Mouse (Mus musculus) hindbrain, postnatal 0 days (tissue): Measurements from ENCODE around the gene Mboat1. TPM values are rescaled to one million over a fixed set of nuclear protein-coding genes. Genes with fewer than 3 reads are reported as not detected.

Experiments
- ATAC-seq: fragments of 200-750 bp; cut with Nextera tagmentation; 2 replicates; pipeline ENCODE4 v1.8.0; 2017; ENCODE audit warnings: mild to moderate bottlenecking, moderate TSS enrichment, moderate library complexity
- DNase-seq: peaks from one replicate; pipeline ENCODE4 v3.0.0-alpha.2; 2015; ENCODE audit warnings: low spot score
- H3K27ac ChIP-seq: fragments of 300-500 bp; sonication (generic); 2 replicates; pipeline ENCODE4 v1.5.1; 2014; ENCODE audit warnings: mild to moderate bottlenecking
- H3K27me3 ChIP-seq: fragments of 300-500 bp; sonication (generic); 2 replicates; pipeline ENCODE4 v1.6.1; 2014; ENCODE audit warnings: low read length, mixed read lengths; ENCODE audit not compliant: insufficient read depth
- H3K36me3 ChIP-seq: fragments of 300-500 bp; sonication (generic); 2 replicates; pipeline ENCODE4 v1.6.1; 2014; ENCODE audit warnings: low read length, mixed read lengths; ENCODE audit not compliant: insufficient read depth
- H3K4me1 ChIP-seq: fragments of 300-500 bp; sonication (generic); 2 replicates; pipeline ENCODE4 v1.6.1; 2014; ENCODE audit warnings: antibody characterized with exemption, low read length, mixed read lengths; ENCODE audit not compliant: insufficient read depth
- H3K4me2 ChIP-seq: fragments of 300-500 bp; sonication (generic); 2 replicates; pipeline ENCODE4 v1.6.1; 2014; ENCODE audit warnings: low read depth, mild to moderate bottlenecking, low read length, moderate library complexity, mixed read lengths
- H3K4me3 ChIP-seq: fragments of 300-500 bp; sonication (generic); 2 replicates; pipeline ENCODE4 v1.5.1; 2014; ENCODE audit warnings: low read length
- H3K9ac ChIP-seq: fragments of 300-500 bp; sonication (generic); replicated peaks from 2 replicates; pipeline ENCODE4 v1.6.1; 2014; ENCODE audit warnings: mild to moderate bottlenecking, low read length, moderate library complexity, mixed read lengths
- H3K9me3 ChIP-seq: fragments of 300-500 bp; sonication (generic); 2 replicates; pipeline ENCODE4 v1.6.1; 2016; ENCODE audit warnings: low read length, mixed read lengths
- CTCF ChIP-seq: IDR thresholded peaks from 2 replicates; pipeline ENCODE4 v1.5.1; 2016; ENCODE audit warnings: antibody characterized with exemption, control low read depth, low read depth
- WGBS: fragments of 180-500 bp; shearing (Covaris S2); extraction: QIAGEN DNeasy Blood & Tissue Kit; methylation state at CpG from one replicate; pipeline ENCODE4 v1.1.7; 2014; 5-methylcytosine and 5-hydroxymethylcytosine counted together
- polyA plus RNA-seq: library from polyadenylated mRNA; unstranded; fragments of >200 nt; fragmentation: Nextera tagmentation; extraction: Ambion mirVana; gene quantifications from 2 replicates; pipeline ENCODE4 v1.2.1, GENCODE M21; 2015
- total RNA-seq: library from RNA; depleted of rRNA; stranded (reverse); fragments of >200 nt; gene quantifications from 2 replicates; pipeline ENCODE4 v1.2.3, GENCODE M21; 2014

Mboat1 gene
- total and polyA plus RNA-seq, 2 experiments from 2014 or later: 1.4 to 3.6 TPM

DNA sequence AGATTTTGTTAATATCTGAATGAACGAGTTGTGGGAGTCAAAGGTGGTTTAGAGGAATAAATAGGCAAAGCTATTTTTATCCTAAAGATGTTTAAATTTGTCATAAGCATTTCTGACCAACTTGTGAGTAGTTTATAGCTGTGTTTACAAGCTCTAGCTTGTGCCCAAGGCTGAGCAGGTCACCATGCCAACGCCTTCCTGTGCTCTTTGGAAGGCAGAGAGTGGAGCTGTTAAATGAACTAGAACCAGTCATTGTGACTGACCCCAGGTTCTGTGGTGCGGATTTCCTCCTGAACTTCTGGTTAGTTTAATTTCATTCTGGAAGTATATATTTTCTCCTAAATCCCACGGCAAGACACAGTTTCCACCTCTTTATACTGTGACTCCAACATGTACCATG lies 23.3 kb downstream of the Mboat1 start:
- DNase-seq (no peak), ATAC-seq (no peak)
- no peak overlapping the region for H3K4me3 ChIP-seq
- no peak for TF ChIP-seq CTCF
- H3K9ac ChIP-seq: no peak overlapping the region
- H3K36me3 ChIP-seq: no peaks in the 10 kb centered on the region
- no peaks in the 10 kb centered on the region for H3K27me3 ChIP-seq
- H3K4me2 ChIP-seq: no peak overlapping the region
- 74% methylated on average over 4 of the region's 4 CpGs for WGBS
- no peak overlapping the region for H3K27ac ChIP-seq
- no peaks in the 10 kb centered on the region for H3K4me1 ChIP-seq
- no peaks in the 10 kb centered on the region for H3K9me3 ChIP-seq

DNA sequence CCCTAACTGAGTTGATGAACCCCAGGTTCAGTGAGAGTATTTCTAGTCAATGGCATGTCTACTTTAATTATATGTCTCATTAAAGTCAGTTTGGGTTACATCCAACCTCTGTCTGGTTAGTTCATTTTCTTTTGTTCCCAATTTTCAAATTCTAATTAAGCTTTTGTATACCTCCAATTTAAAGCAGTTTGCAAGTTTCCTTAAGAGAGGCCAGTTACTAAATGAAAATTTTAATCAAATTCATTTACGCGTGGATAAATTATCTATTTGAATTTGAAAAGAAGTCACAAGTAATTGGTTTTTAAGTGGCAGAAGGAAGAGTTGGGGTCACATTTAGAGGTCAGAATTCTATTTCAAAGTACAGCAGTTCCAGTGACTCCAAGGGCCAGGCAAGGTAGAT lies 27.2 kb downstream of the Mboat1 start:
- Histone ChIP-seq H3K36me3 (no peaks in the 10 kb centered on the region), H3K4me1 (no peaks in the 10 kb centered on the region), H3K27ac (no peak overlapping the region), H3K9me3 (no peaks in the 10 kb centered on the region), H3K4me2 (no peak overlapping the region), H3K4me3 (no peak overlapping the region), H3K27me3 (no peaks in the 10 kb centered on the region), H3K9ac (no peak overlapping the region)
- TF ChIP-seq CTCF: no peak
- no peak for ATAC-seq
- no peak for DNase-seq
- WGBS: 85% methylated on average over 2 of the region's 2 CpGs

DNA sequence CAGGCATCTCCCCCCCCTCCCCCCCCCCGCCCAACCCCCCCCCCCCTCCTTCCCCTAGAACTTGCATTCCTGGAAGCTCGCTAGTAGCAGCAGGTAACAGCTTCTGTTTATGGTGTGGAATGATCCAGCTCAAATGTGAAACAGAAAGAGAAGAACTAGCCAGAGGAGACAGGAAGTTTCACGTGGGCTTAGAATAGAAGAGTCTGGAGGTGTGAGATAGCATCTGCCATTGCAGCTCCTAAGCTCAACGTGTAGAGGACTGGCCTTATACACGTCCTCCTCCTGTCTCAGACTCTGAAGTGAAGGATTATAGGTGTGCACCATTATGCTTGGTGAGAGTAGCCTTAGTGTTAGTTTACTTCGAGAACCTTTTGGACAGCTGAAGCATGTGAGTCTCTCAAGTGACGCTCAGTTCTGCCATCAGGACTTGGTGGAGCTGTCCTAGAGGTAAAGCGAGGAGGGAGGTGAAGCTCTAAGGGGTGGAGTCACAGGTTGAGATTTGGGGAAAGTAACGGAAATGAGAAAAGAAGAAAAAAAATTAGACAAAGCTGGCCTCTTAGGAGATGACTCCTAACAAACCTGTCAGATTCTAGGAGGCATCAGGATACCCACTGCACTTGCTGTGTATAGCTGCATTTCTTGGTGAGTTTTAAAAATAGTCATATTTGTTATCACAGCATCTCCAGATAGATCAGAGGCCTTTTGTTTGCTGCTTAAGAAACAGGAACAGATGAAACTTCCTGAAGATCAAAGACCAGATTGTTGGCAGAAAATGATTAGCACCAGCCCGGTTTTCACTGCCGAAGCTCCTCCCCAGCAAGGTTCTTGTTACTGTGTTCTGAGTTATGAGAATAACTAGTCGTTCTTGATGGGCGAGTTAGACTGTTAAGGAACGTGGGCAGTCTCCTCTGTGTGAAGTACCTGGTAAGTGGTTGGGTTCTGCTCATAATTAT lies 30.1 kb downstream of the Mboat1 start:
- Histone ChIP-seq H3K4me1 (no peaks in the 10 kb centered on the region), H3K4me3 (no peak overlapping the region), H3K4me2 (no peak overlapping the region), H3K27me3 (no peaks in the 10 kb centered on the region), H3K36me3 (no peaks in the 10 kb centered on the region), H3K27ac (no peak overlapping the region), H3K9ac (no peak overlapping the region), H3K9me3 (no peaks in the 10 kb centered on the region)
- WGBS: 77% methylated on average over 13 of the region's 14 CpGs
- DNase-seq: no peak
- no peak for TF ChIP-seq CTCF
- ATAC-seq: no peak

DNA sequence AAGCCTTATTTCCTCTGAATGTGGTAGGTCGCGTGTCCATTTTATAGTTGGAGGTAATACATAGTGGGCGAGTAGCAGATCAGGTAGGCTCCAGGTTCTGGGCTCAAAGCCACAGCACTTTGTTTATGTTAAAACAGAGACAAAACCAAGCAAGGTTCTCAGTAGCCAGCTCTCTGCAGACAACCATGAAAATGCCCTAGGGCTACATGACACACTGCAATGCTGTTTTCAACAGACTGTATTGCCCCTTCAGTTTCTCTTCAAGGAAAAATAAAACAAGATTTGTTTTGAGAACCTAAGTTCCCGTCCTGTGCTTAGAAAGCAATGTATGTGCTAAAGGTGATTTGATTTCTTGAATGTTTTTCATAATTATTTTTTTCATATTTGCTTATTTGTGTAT lies 31.2 kb downstream of the Mboat1 start:
- Histone ChIP-seq H3K4me2 (no peak overlapping the region), H3K27ac (no peak overlapping the region), H3K4me1 (no peaks in the 10 kb centered on the region), H3K4me3 (no peak overlapping the region), H3K36me3 (no peaks in the 10 kb centered on the region), H3K27me3 (no peaks in the 10 kb centered on the region), H3K9me3 (no peaks in the 10 kb centered on the region), H3K9ac (no peak overlapping the region)
- DNase-seq (no peak), ATAC-seq (no peak)
- 87% methylated on average over 4 of the region's 4 CpGs for whole genome bisulfite sequencing
- TF ChIP-seq CTCF: no peak

DNA sequence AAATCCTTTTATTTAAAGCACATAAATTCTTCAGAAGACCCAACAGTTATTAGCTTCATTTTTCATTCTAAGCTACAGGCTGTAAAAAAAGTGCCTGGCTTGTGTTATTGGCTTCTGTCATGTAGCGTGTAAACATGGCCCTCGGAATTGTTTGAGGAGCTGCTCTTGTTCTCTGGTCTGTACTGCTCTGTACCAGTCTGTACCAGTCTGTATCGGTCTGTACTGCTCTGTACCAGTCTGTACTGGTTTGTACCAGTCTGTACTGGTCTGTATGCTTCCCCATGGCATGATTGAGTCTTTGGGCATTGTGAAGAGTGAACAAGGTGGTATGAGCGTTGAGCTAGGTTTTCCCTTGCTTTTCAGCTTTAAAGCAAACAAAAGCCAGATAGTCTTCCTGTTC lies 32.5 kb downstream of the Mboat1 start:
- Histone ChIP-seq H3K4me3 (no peak overlapping the region), H3K27me3 (no peaks in the 10 kb centered on the region), H3K27ac (no peak overlapping the region), H3K4me2 (no peak overlapping the region), H3K36me3 (no peaks in the 10 kb centered on the region), H3K9me3 (no peaks in the 10 kb centered on the region), H3K4me1 (no peaks in the 10 kb centered on the region), H3K9ac (no peak overlapping the region)
- no peak for TF ChIP-seq CTCF
- 76% methylated on average over 4 of the region's 4 CpGs for WGBS
- no peak for ATAC-seq
- no peak for DNase-seq

DNA sequence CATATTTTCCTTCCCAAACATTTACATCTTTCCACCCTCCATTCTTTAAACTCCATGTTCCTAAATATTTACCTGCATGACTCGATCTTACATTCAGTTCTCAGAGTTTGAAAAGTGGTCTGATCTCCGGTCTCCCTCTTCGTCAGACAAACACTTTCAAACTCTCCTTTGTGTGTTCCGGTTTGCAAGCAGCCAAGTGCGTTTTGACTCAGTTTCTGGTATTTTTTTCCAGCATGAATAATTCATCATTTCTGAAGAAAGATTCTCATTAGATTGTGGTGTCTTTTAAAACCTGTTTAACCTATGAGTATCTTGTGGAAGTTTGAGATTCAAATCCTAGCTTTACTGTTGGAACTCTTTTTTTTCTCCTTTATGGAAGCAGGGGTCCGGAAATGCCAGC lies 33.8 kb downstream of the Mboat1 start:
- WGBS: 71% methylated on average over 6 of the region's 6 CpGs
- ATAC-seq (no peak), DNase-seq (no peak)
- TF ChIP-seq CTCF: no peak
- no peaks in the 10 kb centered on the region for H3K27me3 ChIP-seq
- H3K9me3 ChIP-seq: no peaks in the 10 kb centered on the region
- no peak overlapping the region for H3K9ac ChIP-seq
- H3K4me3 ChIP-seq: no peak overlapping the region
- H3K27ac ChIP-seq: no peak overlapping the region
- H3K4me1 ChIP-seq: no peaks in the 10 kb centered on the region
- no peak overlapping the region for H3K4me2 ChIP-seq
- H3K36me3 ChIP-seq: no peaks in the 10 kb centered on the region

DNA sequence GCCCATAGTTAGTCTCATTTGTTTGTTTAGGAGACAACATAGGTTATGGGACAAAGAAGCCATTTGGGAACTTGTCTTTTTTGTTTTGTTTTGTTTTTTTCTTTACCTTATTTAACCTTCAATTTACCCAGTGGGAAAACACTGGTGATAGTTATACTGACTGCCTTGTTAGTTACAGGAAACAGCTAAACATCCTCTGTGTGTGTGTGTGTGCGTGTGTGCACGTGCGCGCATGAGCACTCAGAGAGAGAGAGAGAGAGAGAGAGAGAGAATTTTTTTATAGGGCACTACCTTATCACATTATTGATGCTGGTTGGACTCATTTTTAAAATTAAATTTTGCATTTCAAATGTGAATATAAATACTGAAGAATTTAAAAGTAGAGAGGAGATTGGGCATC lies 38.3 kb downstream of the Mboat1 start:
- TF ChIP-seq CTCF: no peak
- H3K36me3 ChIP-seq: no peaks in the 10 kb centered on the region
- H3K9me3 ChIP-seq: no peaks in the 10 kb centered on the region
- no peak overlapping the region for H3K4me2 ChIP-seq
- H3K27ac ChIP-seq: no peak overlapping the region
- H3K27me3 ChIP-seq: no peaks in the 10 kb centered on the region
- DNase-seq (no peak), ATAC-seq (no peak)
- 86% methylated on average over 4 of the region's 4 CpGs for WGBS
- H3K4me1 ChIP-seq: no peaks in the 10 kb centered on the region
- H3K4me3 ChIP-seq: no peak overlapping the region
- H3K9ac ChIP-seq: no peak overlapping the region
